Mouse (Mus musculus): ENCODE results near the gene Tie1.
A peak's percentile ranks its signal among the peaks of the same experiment; 100 is the strongest.

The Tie1 gene

GRCm38 (mm10) chr4:118476773-118477530, 12.9 kb downstream of the Tie1 start:
- DNase-seq (ENCODE audit: low spot score in 2 of 2) = no peak

- DNase-seq (ENCODE audit: low spot score in 2 of 2) = no peak
Measured at GRCm38 (mm10) chr4:118472687-118473086, 17.2 kb downstream of the Tie1 start.

GRCm38 (mm10) chr4:118471281-118471680, 18.6 kb downstream of the Tie1 start:
- DNase-seq (ENCODE audit: low spot score in 2 of 2) = no peak

DNA sequence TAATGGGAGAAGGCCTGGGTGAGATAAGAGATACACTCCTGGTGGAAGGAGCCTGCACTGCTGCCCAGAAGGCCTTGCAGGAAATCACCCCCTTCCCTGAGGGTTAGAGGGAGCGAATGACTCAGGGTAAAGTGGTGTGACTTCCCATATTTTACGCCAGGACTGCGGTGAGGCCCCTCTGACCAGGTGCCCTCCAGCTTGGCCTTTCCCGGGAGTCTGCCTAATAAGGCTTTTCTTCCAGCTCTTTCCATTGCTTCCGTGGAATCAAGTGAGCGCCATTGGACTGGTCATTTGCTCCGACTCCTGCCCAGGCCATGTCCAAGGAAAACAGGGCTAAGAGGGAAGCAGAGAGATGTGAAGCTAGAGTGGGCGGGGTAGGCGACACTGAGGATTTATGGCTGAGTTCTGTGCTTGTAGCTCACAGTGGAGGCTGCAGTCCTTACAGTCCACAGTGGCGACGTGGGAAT, 24.1 kb downstream of the Tie1 start:
- DNase-seq (ENCODE audit: low spot score in 2 of 2) = no peak

DNA sequence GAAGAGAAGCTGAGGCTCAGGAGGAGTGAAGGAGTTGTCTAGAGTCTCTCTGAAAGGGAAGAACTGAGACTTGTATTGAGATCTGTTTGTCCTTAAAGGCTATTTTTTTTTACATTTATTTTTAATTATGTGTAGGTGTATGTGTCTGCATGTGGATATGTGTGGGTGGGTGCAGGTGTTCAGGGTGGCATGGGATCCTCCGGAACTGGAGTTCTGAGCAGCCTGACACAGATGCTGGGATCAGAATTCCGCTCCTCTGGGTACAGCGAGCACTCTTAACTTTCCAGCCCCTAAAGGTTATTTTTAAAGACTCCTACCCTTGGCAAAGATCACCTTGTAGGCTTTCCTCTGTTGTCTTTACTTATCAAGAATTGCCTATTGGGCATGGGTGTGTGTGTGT, 24.9 kb downstream of the Tie1 start:
- peak; percentile 35 to 39 for DNase-seq (ENCODE audit: low spot score in 2 of 2)

DNA sequence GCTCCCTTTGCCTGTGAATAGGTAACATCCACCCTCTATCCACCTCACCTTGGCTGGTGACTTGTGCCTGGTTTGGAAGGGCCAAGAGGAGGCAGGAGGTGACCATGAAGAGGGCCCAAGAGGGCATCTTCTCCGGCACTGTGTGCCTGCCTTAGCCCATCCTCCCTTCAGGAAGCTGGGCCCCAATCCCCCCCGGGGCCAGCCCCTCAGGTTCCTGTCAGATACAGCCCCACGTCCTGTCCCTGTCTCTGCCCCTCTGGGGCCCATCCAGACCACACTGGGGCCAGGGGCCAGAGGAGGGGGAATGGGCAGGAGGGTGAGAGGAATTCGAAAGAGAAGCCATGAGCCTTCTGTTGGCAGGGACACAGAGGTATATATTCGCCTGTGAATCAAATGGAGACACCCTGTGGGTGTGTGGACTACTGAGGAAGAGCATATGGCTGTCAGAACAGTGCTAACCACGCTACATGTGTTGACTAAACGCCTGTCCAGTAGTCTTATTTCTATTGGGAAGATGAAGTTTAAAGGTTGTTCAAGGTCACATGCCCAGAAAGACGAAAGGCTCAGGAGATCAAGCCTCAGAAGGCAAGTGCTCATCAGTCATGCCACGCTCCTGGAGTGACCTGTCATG, 32.4 kb downstream of the Tie1 start, which contains the start of gene Mpl:
Gene Mpl (minus strand): TSS at position 169 of the 631 bp plus-strand sequence.
- peak; percentile 7 to 31 for DNase-seq (ENCODE audit: low spot score in 2 of 2)

GRCm38 (mm10) chr4:118446415-118447153, 43.3 kb downstream of the Tie1 start:
- peak in 1 of 2 experiments; percentile 34 for DNase-seq (ENCODE audit: low spot score in 2 of 2)

DNA sequence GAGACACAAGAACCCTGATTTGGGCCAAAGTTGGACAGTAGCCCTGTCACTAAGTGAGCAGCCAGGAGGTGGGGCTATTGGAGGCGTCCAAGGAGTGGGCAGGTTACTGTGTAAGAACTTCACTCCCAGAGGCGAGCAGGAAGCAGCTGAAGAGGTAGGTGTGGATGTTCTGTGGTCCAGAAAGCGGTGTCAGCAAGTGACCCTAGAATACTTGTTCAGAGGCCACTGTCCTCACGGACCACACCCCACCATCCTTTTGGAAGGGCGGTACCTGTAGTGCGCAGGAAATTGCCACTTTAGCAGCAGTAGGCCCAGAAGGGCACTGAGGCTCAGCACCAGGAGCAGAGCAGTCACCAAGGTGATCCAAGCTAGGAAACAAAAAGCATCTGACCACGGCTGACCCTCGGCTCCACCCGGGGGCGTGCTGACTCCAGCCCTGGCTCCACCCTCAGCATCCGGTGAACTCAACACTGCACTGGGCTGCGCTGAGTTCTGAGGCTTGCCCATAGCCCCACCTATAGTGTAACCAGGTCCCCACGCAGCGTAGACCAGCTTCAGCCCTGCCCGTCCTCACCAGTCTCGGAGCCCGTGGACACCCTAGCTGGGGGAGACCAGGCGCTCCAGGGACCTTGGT, 44.0 kb downstream of the Tie1 start:
- DNase-seq (ENCODE audit: low spot score in 2 of 2) = peak in 1 of 2 experiments; percentile 18

DNA sequence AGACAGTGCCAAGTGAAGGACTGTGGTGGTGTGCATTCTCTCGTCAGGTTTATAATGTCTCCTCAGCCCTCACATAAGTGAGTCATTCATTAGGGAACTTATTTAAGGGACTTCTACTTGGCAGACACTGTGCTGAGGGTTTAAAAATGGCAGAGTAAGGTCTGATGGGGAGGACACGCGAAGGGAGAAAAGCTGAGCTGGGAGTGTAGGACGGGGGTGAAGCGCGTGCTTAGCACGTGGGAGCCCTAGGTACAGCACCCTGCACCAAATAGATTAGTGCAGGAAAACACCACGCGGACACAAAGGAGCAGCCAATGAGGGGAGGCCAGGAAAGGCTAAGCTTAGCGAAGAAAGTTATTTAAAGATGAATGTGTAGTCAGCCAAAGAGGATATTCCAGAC, 44.8 kb downstream of the Tie1 start:
- peak in 1 of 2 experiments; percentile 40 for DNase-seq (ENCODE audit: low spot score in 2 of 2)

DNA sequence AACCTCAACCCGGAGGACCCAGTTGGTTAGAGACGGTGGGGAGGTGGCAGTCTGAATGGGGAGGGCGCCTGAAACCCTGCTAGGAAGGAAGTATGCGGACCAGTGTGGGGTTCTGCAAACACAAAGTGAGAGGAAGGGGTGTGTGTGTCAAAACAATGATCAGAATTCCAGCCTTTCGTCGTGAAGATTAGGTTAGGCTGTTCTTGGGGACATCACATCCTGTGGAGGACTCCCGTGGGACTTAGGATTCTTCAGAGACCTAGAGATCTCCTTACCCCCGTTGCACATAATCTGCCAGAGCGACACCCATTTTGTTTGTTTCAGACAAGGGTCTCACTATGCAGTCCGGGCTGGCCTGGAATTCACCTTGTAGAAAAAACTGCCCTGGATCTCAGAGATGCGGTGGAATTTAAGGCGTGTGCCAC, 52.0 kb downstream of the Tie1 start:
- no peak for DNase-seq (ENCODE audit: low spot score in 2 of 2)

GRCm38 (mm10) chr4:118436820-118437603, 52.8 kb downstream of the Tie1 start, which contains the start of gene Cdc20:
Gene Cdc20, minus strand, starts transcription at chr4:118437352.
- peak; percentile 80 to 88 for DNase-seq (ENCODE audit: low spot score in 2 of 2)

DNA sequence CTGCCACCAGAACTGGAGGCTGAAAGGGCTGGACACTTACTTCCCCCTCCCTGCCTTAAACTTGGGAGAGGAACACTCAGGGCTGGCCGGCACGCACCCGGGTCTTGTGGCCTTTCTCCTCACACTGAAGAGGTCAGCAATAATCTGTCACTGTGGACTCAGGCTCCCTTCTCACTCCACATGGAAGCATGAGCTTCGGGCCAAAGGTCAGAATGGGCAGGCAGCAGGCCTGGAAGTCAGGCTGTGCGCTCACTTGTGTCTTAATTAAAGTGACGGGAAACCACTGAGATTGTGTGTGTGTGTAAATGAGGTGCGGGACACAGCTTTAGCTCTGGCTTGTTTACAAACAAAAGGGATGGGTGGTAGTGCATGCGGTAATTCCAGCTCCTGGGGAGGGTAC, 57.5 kb downstream of the Tie1 start:
- no peak for DNase-seq (ENCODE audit: low spot score in 2 of 2)

DNA sequence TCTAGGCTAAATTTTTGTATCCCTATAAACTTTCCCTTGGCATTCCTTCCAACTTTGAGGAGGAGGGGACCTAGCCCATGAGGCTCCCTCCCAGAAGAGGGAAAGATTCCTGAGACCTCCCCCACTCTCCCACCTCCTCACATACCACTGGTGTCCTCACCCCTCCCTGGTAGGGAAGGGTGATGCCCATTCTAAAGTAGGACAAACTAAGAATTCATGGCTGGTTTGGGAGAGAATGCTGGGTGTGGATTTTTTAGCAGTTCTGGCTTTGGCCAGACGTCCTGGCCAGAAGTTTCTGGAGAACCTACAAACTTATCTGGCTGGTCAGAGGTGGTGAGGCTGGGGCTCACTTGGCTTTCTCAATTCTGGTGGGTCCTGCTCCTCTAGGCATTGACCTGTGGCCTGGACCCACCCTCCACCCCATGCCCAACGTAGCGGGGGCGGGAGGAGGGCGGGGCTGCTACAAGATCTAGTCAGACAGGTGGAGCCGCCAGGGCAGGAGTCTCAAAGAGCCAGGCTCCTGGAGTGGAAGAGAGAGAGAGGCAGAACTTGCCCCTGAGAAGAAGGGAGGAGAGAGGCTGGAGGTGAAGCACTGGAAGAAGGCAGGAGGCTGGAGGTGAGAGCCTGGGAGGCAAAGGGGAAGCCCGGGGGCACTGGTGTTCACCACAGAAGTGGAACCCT, 60.5 kb downstream of the Tie1 start:
- no peak for DNase-seq (ENCODE audit: low spot score in 2 of 2)

- DNase-seq (ENCODE audit: low spot score in 2 of 2) = no peak
Measured at GRCm38 (mm10) chr4:118428531-118429214, 61.2 kb downstream of the Tie1 start.

DNA sequence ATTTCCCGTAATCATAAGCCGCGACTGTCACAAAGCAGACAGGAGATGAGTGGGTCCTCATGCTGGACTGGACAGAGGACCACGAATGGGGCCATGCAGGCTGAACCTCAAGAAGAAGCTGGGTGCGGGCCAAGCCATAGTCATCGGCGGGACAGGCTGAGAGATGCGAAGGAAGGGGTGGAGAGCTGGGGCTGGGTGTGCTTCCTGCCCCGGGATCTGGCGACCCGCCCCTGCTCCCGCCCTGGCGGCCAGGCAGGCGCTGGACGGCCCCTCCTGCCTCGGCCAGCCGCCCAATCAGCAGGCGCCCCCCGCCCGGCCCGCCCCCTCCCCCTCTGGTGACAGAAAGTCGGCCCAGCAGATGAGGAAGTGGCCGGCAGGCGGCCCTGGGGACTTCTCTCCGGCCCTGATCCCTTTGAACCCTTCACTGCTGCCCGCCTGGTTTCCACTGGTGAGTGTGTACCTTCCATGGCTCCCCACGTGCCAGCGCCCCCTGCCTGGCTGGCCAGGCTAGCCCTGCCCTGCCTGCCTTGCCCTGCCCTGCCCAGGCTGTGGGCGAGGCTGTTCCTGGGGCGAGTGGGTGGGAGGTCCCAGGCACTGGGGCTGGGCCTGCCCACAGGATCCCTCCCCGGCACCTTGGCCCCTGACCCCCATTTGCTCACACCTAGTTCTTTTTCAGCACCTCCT, 62.0 kb downstream of the Tie1 start, which contains the start of gene Elovl1:
Gene Elovl1 (plus strand): TSS at position 326 of the 684 bp plus-strand sequence.
- DNase-seq (ENCODE audit: low spot score in 2 of 2) = peak; percentile 47 to 60

GRCm38 (mm10) chr4:118427415-118427767, 62.5 kb downstream of the Tie1 start:
- no peak for DNase-seq (ENCODE audit: low spot score in 2 of 2)

- DNase-seq (ENCODE audit: low spot score in 2 of 2) = no peak
Measured at GRCm38 (mm10) chr4:118425374-118425773, 64.5 kb downstream of the Tie1 start.

GRCm38 (mm10) chr4:118424541-118425160, 65.2 kb downstream of the Tie1 start:
- DNase-seq (ENCODE audit: low spot score in 2 of 2) = no peak

DNA sequence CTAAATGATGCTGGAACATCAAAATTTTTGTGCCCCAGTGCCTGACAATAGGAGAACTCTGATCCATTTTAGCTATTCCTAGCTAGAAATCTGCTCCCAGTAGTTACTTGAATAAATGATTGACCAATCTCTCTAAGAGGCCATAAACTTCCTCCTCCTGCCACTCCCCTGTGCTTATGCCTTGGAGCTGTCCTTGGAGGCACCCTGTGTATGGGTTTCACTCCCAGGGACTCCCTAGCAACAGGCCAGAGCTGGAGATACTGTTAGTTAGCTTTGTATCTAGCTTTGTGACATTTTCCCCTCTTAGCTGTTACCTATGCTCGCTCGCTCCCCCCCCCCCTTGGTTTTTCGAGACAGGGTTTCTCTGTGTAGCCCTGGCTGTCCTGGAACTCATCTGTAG, 68.5 kb downstream of the Tie1 start:
- no peak for DNase-seq (ENCODE audit: low spot score in 2 of 2)
